Mouse (Mus musculus) stomach, embryonic 16.5 days (tissue): ENCODE measurements at regions not wholly inside any gene's neighbourhood (a gene's known extent, or its start where the extent isn't known, plus 50 kb on each side); places are given as distances from the start of the nearest gene placed in this dataset.

ENCODE experiments used
- ATAC-seq: fragments of 200-750 bp; cut with Nextera tagmentation; 2 replicates; pipeline ENCODE4 v1.8.0; 2017; ENCODE audit warnings: moderate number of reproducible peaks, moderate TSS enrichment; ENCODE audit not compliant: insufficient read depth, low FRiP score
- H3K27ac ChIP-seq: fragments of 300-500 bp; sonication (generic); 2 replicates; pipeline ENCODE4 v1.5.1; 2014; ENCODE audit warnings: low read length
- H3K27me3 ChIP-seq: fragments of 300-500 bp; sonication (generic); 2 replicates; pipeline ENCODE4 v1.6.1; 2014; ENCODE audit warnings: low read length, control low read depth, mixed read lengths; ENCODE audit not compliant: control insufficient read depth, insufficient read depth
- H3K36me3 ChIP-seq: fragments of 300-500 bp; sonication (generic); 2 replicates; pipeline ENCODE4 v1.6.1; 2014; ENCODE audit warnings: low read length; ENCODE audit not compliant: control insufficient read depth, insufficient read depth
- H3K4me1 ChIP-seq: fragments of 300-500 bp; sonication (generic); 2 replicates; pipeline ENCODE4 v1.6.1; 2014; ENCODE audit warnings: low read length, control low read depth, mixed read lengths; ENCODE audit not compliant: control insufficient read depth, insufficient read depth
- H3K4me2 ChIP-seq: fragments of 300-500 bp; sonication (generic); 2 replicates; pipeline ENCODE4 v1.6.1; 2014; ENCODE audit warnings: low read depth, low read length, mixed read lengths
- H3K4me3 ChIP-seq: fragments of 300-500 bp; sonication (generic); replicated peaks from 2 replicates; pipeline ENCODE4 v1.5.1; 2014; ENCODE audit warnings: mild to moderate bottlenecking, low read length
- H3K9ac ChIP-seq: fragments of 300-500 bp; sonication (generic); 2 replicates; pipeline ENCODE4 v1.6.1; 2014; ENCODE audit warnings: low read length
- H3K9me3 ChIP-seq: fragments of 300-500 bp; sonication (generic); replicated peaks from 2 replicates; pipeline ENCODE4 v1.6.1; 2016; ENCODE audit warnings: low read length, control low read depth; ENCODE audit not compliant: control insufficient read depth
- whole genome bisulfite sequencing: fragments of 180-500 bp; shearing (Covaris S2); extraction: QIAGEN DNeasy Blood & Tissue Kit; methylation state at CpG from one replicate; pipeline ENCODE4 v1.1.7; 2014; 5-methylcytosine and 5-hydroxymethylcytosine counted together

DNA sequence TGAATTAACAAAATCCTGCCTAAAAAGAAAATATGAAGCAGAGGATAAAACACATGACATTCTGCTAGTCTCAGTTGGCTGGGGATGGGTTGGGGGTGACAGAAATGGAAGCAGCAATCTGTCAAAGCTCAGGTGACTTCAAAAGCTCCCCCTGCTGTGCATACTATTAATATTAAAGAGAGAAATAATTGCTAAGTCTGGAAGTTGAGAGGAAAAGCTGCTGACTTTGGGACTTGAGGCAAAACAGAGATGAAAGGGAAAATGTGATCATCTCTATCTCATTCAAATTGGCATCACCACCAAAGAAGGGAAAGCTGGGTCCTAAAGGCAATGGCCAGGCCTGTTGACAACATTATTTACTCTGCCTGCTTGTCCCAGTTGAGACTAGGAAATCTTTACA, 90.8 kb downstream of the Rpe65 start:
- no peak for ATAC-seq
- no peaks in the 10 kb centered on the region for H3K9me3 ChIP-seq
- no peak overlapping the region for H3K9ac ChIP-seq

DNA sequence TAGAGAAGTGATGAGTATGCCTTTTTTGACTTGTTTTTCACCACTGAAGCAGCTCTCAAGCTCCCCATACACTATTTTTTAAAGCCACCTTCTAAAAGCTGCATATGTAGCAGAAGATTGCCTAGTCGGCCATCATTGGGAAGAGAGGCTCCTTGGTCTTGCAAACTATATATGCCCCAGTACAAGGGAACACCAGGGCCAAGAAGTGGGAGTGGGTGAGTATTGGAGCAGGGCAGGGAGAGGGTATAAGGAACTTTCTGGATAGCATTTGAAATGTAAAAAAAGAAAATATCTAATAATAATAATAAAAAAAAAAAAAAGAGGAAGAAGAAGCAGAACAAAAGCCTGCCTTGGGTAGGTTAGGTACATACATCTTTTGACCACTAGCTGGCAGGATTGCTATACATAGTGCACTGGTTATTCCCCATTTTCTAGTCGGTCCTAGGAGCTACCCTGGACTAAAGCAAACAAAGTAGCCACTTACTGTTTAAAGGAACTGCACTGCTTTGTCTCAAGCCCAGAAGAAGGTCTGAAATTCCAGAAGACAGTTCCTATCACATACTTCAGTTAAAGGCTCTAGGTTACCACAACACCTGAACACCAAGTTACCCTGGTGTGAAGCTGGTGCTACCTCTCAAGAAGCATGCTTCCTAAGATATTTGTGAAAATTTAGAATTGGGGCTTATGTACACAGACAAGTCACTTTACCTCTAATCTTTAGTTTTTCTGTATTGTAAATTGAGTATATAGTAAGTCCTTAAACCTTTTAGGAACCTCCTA, 114.9 kb upstream of the Wls start:
- H3K36me3 ChIP-seq = no peaks in the 10 kb centered on the region
- 28% methylated on average over 2 of the region's 2 CpGs for WGBS
- H3K4me1 ChIP-seq = no peaks in the 10 kb centered on the region
- no peak overlapping the region for H3K4me3 ChIP-seq
- no peaks in the 10 kb centered on the region for H3K9me3 ChIP-seq
- no peak overlapping the region for H3K27ac ChIP-seq
- no peak overlapping the region for H3K4me2 ChIP-seq
- ATAC-seq = peak; percentile 68; the same call in 1 of the 2 replicates
- no peak overlapping the region for H3K9ac ChIP-seq
- H3K27me3 ChIP-seq = no peaks in the 10 kb centered on the region

More for the DNA sequence above, 90.8 kb downstream of the Rpe65 start:
- H3K4me2 ChIP-seq = no peak overlapping the region
- no peak overlapping the region for H3K4me3 ChIP-seq
- no peaks in the 10 kb centered on the region for H3K4me1 ChIP-seq
- H3K27me3 ChIP-seq = no peaks in the 10 kb centered on the region
- H3K36me3 ChIP-seq = no peaks in the 10 kb centered on the region
- no peak overlapping the region for H3K27ac ChIP-seq

DNA sequence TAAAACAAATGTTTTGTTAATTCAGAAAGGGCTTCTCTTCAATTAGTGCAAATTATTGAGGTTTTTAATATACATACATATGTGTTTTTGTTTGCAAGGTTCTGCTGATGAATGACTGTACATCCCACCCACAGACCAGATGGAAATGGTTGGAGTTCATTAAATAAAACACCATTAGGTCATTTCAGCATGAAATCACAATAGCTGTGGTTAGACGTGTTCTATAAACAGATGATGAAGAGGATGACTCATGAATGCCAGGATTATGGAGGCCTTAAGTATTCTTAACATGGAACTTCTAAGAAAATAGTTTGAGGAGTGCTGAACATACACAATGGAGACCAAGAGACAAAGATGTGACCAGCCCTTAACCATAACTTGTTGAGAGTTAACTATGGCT, 107.3 kb upstream of the Wls start:
- no peak overlapping the region for H3K4me2 ChIP-seq
- H3K27me3 ChIP-seq = no peaks in the 10 kb centered on the region
- no peaks in the 10 kb centered on the region for H3K4me1 ChIP-seq
- H3K9ac ChIP-seq = no peak overlapping the region
- H3K9me3 ChIP-seq = no peaks in the 10 kb centered on the region
- 36% methylated on average over 1 of the region's 1 CpGs for WGBS
- no peaks in the 10 kb centered on the region for H3K36me3 ChIP-seq
- H3K4me3 ChIP-seq = no peak overlapping the region
- ATAC-seq = no peak
- no peak overlapping the region for H3K27ac ChIP-seq

DNA sequence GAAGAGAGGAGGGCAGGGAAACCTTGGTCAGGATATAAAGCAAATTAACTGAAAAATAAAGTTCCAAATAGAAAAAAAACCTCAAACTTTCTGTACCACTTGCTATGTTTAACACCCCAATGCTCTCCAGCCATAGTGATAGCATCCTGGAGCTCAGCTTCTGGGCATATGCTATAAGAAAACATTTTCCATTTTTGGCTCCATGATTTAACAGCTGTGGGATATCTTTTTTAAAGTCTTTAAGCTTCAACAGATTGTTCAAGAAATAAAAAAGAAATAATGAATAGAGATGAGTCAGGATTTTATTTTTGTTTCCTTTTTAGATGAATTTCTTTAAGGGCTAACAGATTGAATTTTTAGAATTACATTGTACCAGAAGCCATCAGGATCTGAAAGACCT, 106.3 kb upstream of the Wls start:
- Histone ChIP-seq H3K9ac (no peak overlapping the region), H3K9me3 (no peaks in the 10 kb centered on the region), H3K4me2 (no peak overlapping the region), H3K4me3 (no peak overlapping the region), H3K4me1 (no peaks in the 10 kb centered on the region), H3K36me3 (no peaks in the 10 kb centered on the region), H3K27ac (no peak overlapping the region), H3K27me3 (no peaks in the 10 kb centered on the region)
- no peak for ATAC-seq

DNA sequence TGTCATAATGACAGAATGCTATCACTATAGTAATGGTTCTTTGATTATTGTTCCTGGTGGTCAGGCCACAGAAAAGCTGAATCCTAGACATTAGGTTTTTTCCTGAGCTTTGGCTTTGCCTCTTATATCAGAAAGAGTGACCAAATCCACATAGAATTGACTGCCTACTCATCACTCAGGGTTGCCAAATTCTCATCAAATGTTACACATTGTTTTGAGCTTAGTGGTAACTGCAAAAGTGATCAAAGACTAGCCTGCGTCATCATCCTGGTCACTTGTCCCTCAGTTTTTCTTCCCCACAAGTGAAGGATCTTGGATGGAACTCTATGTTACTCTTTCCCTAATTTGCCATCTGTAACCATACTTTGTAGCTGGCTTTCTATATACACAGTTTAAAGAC, 104.9 kb upstream of the Wls start:
- H3K4me3 ChIP-seq = no peak overlapping the region
- ATAC-seq = no peak
- H3K4me2 ChIP-seq = no peak overlapping the region
- no peaks in the 10 kb centered on the region for H3K36me3 ChIP-seq
- H3K4me1 ChIP-seq = no peaks in the 10 kb centered on the region
- no peaks in the 10 kb centered on the region for H3K27me3 ChIP-seq
- no peak overlapping the region for H3K27ac ChIP-seq
- H3K9ac ChIP-seq = no peak overlapping the region
- no peaks in the 10 kb centered on the region for H3K9me3 ChIP-seq
- 89% methylated on average over 1 of the region's 1 CpGs for WGBS

DNA sequence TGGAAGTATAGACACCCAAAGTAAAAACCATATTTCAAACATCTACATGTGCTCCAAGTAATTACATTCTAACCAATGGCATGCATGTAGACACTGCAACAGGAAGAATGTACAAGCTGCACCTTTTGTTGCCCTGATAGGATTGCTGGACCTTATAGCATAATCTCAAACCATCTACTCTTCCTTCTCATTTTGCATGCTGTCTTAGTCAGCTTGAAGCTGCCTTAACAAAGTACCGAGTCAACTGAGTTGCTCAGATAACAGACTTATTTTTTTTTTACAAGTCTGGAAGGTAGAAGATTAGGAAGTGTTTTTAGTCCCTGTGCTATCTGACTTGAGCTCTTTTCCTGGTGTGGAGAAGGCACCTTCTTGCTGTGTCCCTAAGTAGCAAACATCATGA, 103.4 kb upstream of the Wls start:
- WGBS = 57% methylated on average over 1 of the region's 1 CpGs
- no peaks in the 10 kb centered on the region for H3K36me3 ChIP-seq
- no peak overlapping the region for H3K27ac ChIP-seq
- no peak overlapping the region for H3K4me2 ChIP-seq
- ATAC-seq = no peak
- no peak overlapping the region for H3K4me3 ChIP-seq
- no peaks in the 10 kb centered on the region for H3K4me1 ChIP-seq
- H3K9me3 ChIP-seq = no peaks in the 10 kb centered on the region
- no peak overlapping the region for H3K9ac ChIP-seq
- no peaks in the 10 kb centered on the region for H3K27me3 ChIP-seq

DNA sequence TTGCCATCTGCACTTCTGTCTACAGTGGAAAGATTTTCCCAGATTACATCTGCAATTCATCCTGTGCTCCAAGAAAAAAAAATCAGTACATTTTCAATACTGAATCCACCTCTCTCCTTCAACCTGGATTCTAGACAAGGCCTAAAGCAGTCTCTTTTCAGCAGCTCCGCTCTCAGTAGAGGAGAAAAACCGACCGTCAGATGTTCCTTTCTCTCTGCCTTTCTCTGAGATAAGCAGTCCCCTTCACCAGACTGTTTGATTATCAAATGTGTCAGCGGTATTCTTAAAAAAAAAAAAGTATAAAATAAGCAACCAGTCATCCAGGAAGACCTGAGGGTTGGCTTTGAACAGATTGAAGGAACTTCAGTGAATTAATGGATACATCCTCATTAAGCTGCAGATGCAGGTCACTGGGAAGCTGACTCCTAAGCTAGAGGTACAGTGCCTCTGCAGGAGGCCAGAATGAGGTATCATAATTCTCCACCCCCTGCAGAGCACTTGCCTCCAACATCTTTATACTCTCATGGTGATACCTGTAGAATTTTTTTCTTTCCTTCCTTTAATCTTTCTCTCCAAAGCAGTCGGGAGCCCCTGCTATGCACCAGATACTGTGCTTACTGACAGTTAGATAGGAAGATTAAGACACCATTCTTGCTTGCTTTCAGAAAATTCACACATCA, 98.7 kb upstream of the Wls start:
- no peak overlapping the region for H3K4me3 ChIP-seq
- no peaks in the 10 kb centered on the region for H3K36me3 ChIP-seq
- WGBS = 50% methylated on average over 5 of the region's 5 CpGs
- H3K27ac ChIP-seq = no peak overlapping the region
- H3K27me3 ChIP-seq = no peaks in the 10 kb centered on the region
- no peaks in the 10 kb centered on the region for H3K9me3 ChIP-seq
- ATAC-seq = no peak
- H3K4me1 ChIP-seq = no peaks in the 10 kb centered on the region
- H3K9ac ChIP-seq = no peak overlapping the region
- no peak overlapping the region for H3K4me2 ChIP-seq

DNA sequence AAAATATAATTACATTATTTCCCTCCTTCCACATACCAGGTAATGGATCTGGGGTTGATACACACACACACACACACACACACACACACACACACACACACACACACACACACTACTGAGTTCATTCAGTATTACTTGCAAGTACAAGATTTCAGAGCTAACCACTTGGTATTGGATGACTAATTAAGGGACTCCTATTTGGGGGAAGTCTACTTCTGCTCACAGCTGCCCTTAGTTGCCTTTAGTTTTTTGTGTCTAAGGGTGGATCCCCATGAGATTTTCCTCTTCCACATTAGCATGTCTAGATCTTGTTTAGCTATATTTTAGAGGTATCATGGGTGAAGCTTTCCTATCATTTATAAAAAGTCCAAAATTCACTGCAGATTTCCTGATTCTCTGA, 97.7 kb upstream of the Wls start:
- Histone ChIP-seq H3K4me2 (no peak overlapping the region), H3K27me3 (no peaks in the 10 kb centered on the region), H3K9ac (no peak overlapping the region), H3K36me3 (no peaks in the 10 kb centered on the region), H3K9me3 (no peaks in the 10 kb centered on the region), H3K4me1 (no peaks in the 10 kb centered on the region), H3K27ac (no peak overlapping the region), H3K4me3 (no peak overlapping the region)
- no peak for ATAC-seq

DNA sequence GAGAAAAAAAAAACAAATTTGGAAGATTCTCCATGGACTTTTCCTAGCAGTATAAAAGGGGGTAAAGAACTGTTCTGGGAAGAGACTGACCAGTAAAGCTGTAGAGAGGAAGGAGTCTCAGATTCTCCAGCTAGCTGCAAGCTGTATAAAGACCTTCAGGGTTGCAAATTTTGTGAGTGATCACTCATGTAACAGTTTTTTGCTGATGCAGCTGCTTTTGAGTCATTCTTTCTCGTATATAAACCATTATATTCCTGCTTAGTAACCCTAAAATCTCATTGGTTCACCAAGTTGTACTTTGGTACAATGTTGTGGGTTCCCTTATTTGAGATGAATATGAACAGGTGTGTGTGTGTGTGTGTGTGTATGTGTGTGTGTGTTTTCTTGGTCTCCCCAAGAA, 79.7 kb upstream of the Wls start:
- Histone ChIP-seq H3K27me3 (no peaks in the 10 kb centered on the region), H3K9me3 (no peaks in the 10 kb centered on the region), H3K9ac (no peak overlapping the region), H3K36me3 (no peaks in the 10 kb centered on the region), H3K4me1 (no peaks in the 10 kb centered on the region), H3K4me2 (no peak overlapping the region), H3K27ac (no peak overlapping the region), H3K4me3 (no peak overlapping the region)
- no peak for ATAC-seq
- 48% methylated on average over 1 of the region's 1 CpGs for WGBS
